Mouse (Mus musculus) testis, adult 10 weeks (tissue): Measurements from ENCODE around the gene Olfr1354. TPM values are rescaled to one million over a fixed set of nuclear protein-coding genes. Genes with fewer than 3 reads are reported as not detected.

ENCODE experiments used
- polyA plus RNA-seq: library from polyadenylated mRNA; stranded (reverse); fragments of 350-450 nt; fragmentation: Illumina TruSeq; extraction: RNeasy Lipid Tissue Mini Kit (QIAGEN cat#74804); gene quantifications from one replicate; pipeline ENCODE4 v1.2.3, GENCODE M21; 2014; ENCODE audit warnings: low read depth, low replicate concordance

Olfr1354 gene
- polyA plus RNA-seq: not detected

DNA sequence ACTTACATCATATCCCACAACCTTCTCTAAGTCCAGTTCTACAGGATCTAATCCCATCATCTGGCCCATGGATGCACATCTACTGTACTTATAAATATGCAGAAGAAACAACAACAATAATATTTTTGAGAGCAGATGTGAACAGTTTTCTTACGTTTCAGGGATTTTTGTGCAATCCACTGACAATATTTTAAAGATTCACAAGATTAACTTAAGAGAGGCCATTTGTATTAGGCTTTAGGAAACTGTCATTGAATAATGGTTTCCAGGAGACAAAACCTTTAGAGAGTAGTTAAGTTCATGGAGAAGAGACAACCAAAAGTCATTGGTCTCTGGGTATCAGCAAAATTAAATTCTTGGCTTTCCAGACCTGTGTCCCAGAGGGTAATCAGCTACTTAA lies at the start of gene Olfr1354:
Olfr1354 (plus strand) TSS at position 301 of the 400 bp plus-strand sequence.

DNA sequence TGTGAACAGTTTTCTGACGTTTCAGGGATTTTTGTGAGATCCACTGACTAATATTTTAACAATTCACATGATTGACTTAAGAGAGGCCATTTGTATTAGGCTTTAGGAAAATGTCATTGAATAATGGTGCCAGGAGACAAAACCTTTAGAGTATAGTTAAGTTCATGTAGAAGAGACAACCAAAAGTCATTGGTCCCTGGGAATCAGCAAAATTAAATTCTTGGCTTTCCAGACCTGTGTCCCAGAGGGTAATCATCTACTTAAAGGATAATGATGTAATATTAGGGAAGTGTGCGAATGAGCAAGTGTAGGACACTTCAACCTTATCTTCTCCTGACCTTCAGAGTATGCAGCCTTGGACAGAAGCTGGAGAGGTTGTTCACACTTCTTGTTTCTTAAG lies 37.7 kb upstream of the Olfr1354 start, which contains the start of gene Olfr1355:
Olfr1355 (plus strand) TSS at position 301 of the 400 bp plus-strand sequence.

DNA sequence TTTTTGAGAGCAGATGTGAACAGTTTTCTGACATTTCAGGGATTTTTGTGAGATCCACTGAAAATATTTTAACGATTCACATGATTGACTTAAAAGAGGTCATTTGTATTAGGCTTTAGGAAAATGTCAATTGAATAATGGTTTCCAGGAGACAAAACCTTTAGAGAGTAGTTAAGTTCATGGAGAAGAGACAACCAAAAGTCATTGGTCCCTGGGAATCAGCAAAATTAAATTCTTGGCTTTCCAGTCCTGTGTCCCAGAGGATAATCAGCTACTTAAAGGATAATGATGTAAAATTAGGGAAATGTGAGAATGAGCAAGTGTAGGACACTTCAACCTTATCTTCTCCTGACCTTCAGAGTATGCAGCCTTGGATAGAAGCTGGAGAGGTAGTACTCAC lies 37.4 kb downstream of the Olfr1354 start, which contains the start of gene Olfr8:
Olfr8 (plus strand) TSS at position 301 of the 400 bp plus-strand sequence.

DNA sequence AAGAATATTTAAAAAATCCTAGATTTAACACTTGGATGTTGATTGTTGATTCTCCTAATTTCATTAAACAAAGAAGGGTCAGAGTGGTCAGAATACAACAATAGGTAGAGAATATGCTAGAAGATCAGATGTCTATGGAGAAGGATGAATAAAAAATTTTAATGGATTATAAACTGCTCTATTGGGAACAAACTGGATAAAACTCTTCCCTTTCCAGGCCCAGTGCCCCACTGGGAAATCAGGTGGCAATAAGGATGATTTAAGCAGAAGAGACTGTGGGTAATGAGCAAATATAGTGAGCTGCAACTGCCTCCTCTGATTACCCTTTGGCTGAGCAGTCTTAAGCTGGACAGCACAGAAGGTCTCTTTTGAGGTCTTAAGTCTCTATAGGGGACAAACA lies 50.0 kb downstream of the Olfr1354 start, which contains the start of gene Olfr1353:
Olfr1353 (plus strand) TSS at position 301 of the 400 bp plus-strand sequence.

Other genes starting within 250 kb of the Olfr1354 start
- not detected for gene Casp14, start 194.9 kb upstream of the Olfr1354 start, polyA plus RNA-seq
- gene Ccdc105, start 160.1 kb upstream of the Olfr1354 start, polyA plus RNA-seq: 20.9 TPM
- gene Slc1a6, start 132.7 kb upstream of the Olfr1354 start, polyA plus RNA-seq: not detected
- not detected for gene Olfr1356, start 61.0 kb upstream of the Olfr1354 start, polyA plus RNA-seq
- gene Olfr1355, start 37.6 kb upstream of the Olfr1354 start, polyA plus RNA-seq: not detected
- gene Olfr8, start 37.5 kb downstream of the Olfr1354 start, polyA plus RNA-seq: not detected
- not detected for gene Olfr1353, start 50.1 kb downstream of the Olfr1354 start, polyA plus RNA-seq
- gene Olfr1352, start 67.9 kb downstream of the Olfr1354 start, polyA plus RNA-seq: not detected
- not detected for gene Olfr1351, start 99.3 kb downstream of the Olfr1354 start, polyA plus RNA-seq
- gene Olfr57, start 115.6 kb downstream of the Olfr1354 start, polyA plus RNA-seq: 0.14 TPM
- gene 2610008E11Rik, start 184.4 kb downstream of the Olfr1354 start, polyA plus RNA-seq: 14.7 TPM
- not detected for gene Vmn2r80, start 235.6 kb downstream of the Olfr1354 start, polyA plus RNA-seq